Mouse (Mus musculus) forebrain, embryonic 11.5 days (tissue): ENCODE measurements at regions not wholly inside any gene's neighbourhood (a gene's known extent, or its start where the extent isn't known, plus 50 kb on each side); places are given as distances from the start of the nearest gene placed in this dataset.

ENCODE experiments used
- ATAC-seq: fragments of 200-750 bp; cut with Nextera tagmentation; replicated peaks from 2 replicates; pipeline ENCODE4 v1.8.0; 2017; ENCODE audit warnings: moderate TSS enrichment; ENCODE audit not compliant: low FRiP score
- DNase-seq: peaks from one replicate; pipeline ENCODE4 v3.0.0-alpha.2; 2017; ENCODE audit warnings: low spot score
- H3K27ac ChIP-seq: fragments of 300-500 bp; sonication (generic); 2 replicates; pipeline ENCODE4 v1.5.1; 2014; ENCODE audit warnings: low read depth, low read length
- H3K27me3 ChIP-seq: fragments of 300-500 bp; sonication (generic); 2 replicates; pipeline ENCODE4 v1.6.1; 2014; ENCODE audit warnings: mild to moderate bottlenecking, low read length, mixed read lengths; ENCODE audit not compliant: control insufficient read depth, insufficient read depth
- H3K36me3 ChIP-seq: fragments of 300-500 bp; sonication (generic); 2 replicates; pipeline ENCODE4 v1.6.1; 2014; ENCODE audit warnings: mild to moderate bottlenecking, low read length, moderate library complexity, mixed read lengths; ENCODE audit not compliant: control insufficient read depth, insufficient read depth
- H3K4me1 ChIP-seq: fragments of 300-500 bp; sonication (generic); replicated peaks from 2 replicates; pipeline ENCODE4 v1.6.1; 2014; ENCODE audit warnings: low read length, mixed read lengths; ENCODE audit not compliant: control insufficient read depth, insufficient read depth
- H3K4me2 ChIP-seq: fragments of 300-500 bp; sonication (generic); 2 replicates; pipeline ENCODE4 v1.6.1; 2014; ENCODE audit warnings: low read depth, mild to moderate bottlenecking, low read length, moderate library complexity, mixed read lengths; ENCODE audit not compliant: severe bottlenecking
- H3K4me3 ChIP-seq: fragments of 300-500 bp; sonication (generic); 2 replicates; pipeline ENCODE4 v1.5.1; 2014; ENCODE audit warnings: low read depth, low read length
- H3K9ac ChIP-seq: fragments of 300-500 bp; sonication (generic); 2 replicates; pipeline ENCODE4 v1.6.1; 2014; ENCODE audit warnings: low read length
- H3K9me3 ChIP-seq: fragments of 300-500 bp; sonication (generic); 2 replicates; pipeline ENCODE4 v1.6.1; 2016; ENCODE audit warnings: low read length, mixed read lengths; ENCODE audit not compliant: control insufficient read depth
- WGBS: fragments of 180-500 bp; shearing (Covaris S2); extraction: QIAGEN DNeasy Blood & Tissue Kit; methylation state at CpG from one replicate; pipeline ENCODE4 v1.1.7; 2014; 5-methylcytosine and 5-hydroxymethylcytosine counted together

GRCm38 (mm10) chr13:44282306-44282705 is 447.0 kb upstream of the Jarid2 start:
- Histone ChIP-seq H3K9me3 (no peaks in the 10 kb centered on the region), H3K36me3 (no peaks in the 10 kb centered on the region), H3K9ac (no peak overlapping the region), H3K4me3 (no peak overlapping the region), H3K27ac (no peak overlapping the region), H3K4me2 (no peak overlapping the region), H3K4me1 (no peaks in the 10 kb centered on the region), H3K27me3 (no peaks in the 10 kb centered on the region)
- 90% methylated on average over 9 of the region's 9 CpGs for WGBS
- no peak for DNase-seq
- no peak for ATAC-seq

GRCm38 (mm10) chr13:44282731-44283571 is 446.3 kb upstream of the Jarid2 start:
- Histone ChIP-seq H3K4me2 (no peak overlapping the region), H3K9ac (no peak overlapping the region), H3K27ac (no peak overlapping the region), H3K27me3 (no peaks in the 10 kb centered on the region), H3K9me3 (no peaks in the 10 kb centered on the region), H3K4me1 (no peaks in the 10 kb centered on the region), H3K4me3 (no peak overlapping the region), H3K36me3 (no peaks in the 10 kb centered on the region)
- 85% methylated on average over 16 of the region's 16 CpGs for WGBS
- DNase-seq: no peak
- ATAC-seq: no peak

- no peaks in the 10 kb centered on the region for H3K27me3 ChIP-seq
- DNase-seq (no peak), ATAC-seq (no peak)
- no peak overlapping the region for H3K27ac ChIP-seq
- 87% methylated on average over 1 of the region's 1 CpGs for WGBS
- H3K36me3 ChIP-seq: no peaks in the 10 kb centered on the region
- peaks cover 6% of the 10 kb centered on the region; the same call in 1 of the 2 replicates for H3K9me3 ChIP-seq
- no peak overlapping the region for H3K4me2 ChIP-seq
- no peak overlapping the region for H3K9ac ChIP-seq
- no peak overlapping the region for H3K4me3 ChIP-seq
- H3K4me1 ChIP-seq: no peaks in the 10 kb centered on the region
These were observed 443.4 kb upstream of the Jarid2 start for GRCm38 (mm10) chr13:44285881-44286280.

GRCm38 (mm10) chr13:44290199-44290598 is 439.1 kb upstream of the Jarid2 start:
- 97% methylated on average over 2 of the region's 2 CpGs for WGBS

DNA sequence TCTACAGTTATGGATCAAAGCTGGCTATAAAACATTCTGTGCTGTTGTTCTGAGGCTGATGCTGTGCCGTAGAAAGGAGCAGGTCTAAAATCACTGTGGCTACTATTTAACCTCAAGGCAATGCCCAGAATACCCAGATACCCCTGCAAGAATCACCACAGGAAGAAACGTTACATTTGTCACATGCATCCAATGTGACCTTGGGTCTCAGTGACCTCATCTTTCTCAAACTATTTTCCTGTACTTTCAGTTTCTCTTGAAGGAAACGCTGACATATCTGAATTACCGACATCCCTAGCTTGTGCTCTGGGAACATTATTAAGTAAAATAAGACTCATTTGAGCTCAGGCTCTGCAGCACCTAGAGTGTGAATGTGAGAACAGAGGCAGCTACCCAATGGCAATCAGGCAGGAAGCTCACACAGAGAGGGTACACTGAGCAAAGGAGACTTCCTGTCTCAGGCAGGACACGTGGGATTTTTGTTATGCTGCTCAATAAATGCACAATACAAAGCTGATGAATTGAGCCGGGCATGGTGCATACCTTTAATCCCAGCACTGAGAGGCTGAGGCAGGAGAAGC is 436.7 kb upstream of the Jarid2 start:
- 82% methylated on average over 6 of the region's 6 CpGs for whole genome bisulfite sequencing
- Histone ChIP-seq H3K27ac (no peak overlapping the region), H3K27me3 (no peaks in the 10 kb centered on the region), H3K4me3 (no peak overlapping the region), H3K36me3 (no peaks in the 10 kb centered on the region), H3K9me3 (peaks cover 6% of the 10 kb centered on the region; the same call in 1 of the 2 replicates), H3K9ac (no peak overlapping the region), H3K4me2 (no peak overlapping the region), H3K4me1 (no peaks in the 10 kb centered on the region)
- DNase-seq (no peak), ATAC-seq (no peak)

More at GRCm38 (mm10) chr13:44290199-44290598, 439.1 kb upstream of the Jarid2 start:
- H3K4me3 ChIP-seq: no peak overlapping the region
- no peak overlapping the region for H3K9ac ChIP-seq
- H3K27me3 ChIP-seq: no peaks in the 10 kb centered on the region
- H3K4me2 ChIP-seq: no peak overlapping the region
- H3K36me3 ChIP-seq: no peaks in the 10 kb centered on the region
- DNase-seq (no peak), ATAC-seq (no peak)
- H3K9me3 ChIP-seq: peaks cover 6% of the 10 kb centered on the region; the same call in 1 of the 2 replicates
- no peak overlapping the region for H3K27ac ChIP-seq
- no peaks in the 10 kb centered on the region for H3K4me1 ChIP-seq

GRCm38 (mm10) chr13:44293736-44294416 is 435.4 kb upstream of the Jarid2 start:
- ATAC-seq (no peak), DNase-seq (no peak)
- Histone ChIP-seq H3K27me3 (no peaks in the 10 kb centered on the region), H3K4me3 (no peak overlapping the region), H3K4me2 (no peak overlapping the region), H3K9ac (no peak overlapping the region), H3K36me3 (no peaks in the 10 kb centered on the region), H3K4me1 (no peaks in the 10 kb centered on the region), H3K27ac (no peak overlapping the region), H3K9me3 (peaks cover 6% of the 10 kb centered on the region; the same call in 1 of the 2 replicates)
- WGBS: 91% methylated on average over 15 of the region's 15 CpGs

DNA sequence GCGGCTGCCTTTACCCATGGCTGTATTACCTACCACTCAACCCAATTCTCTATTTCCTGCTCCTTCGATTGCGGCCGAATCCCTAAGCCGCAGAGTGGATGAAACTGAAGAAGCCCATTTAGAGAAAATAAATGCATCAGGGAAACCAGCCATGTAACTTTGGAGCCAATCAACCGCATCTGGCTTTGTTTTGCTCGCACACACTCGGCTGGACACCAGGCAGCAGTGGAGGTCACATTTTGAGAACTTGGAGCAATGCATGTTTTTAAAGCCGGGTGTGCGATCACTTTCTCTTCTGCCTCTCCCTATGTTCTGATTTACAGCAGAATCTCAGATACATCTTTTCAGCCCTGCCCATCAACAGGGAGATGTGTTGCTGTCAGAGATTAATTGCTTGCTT is 433.7 kb upstream of the Jarid2 start:
- no peak overlapping the region for H3K27ac ChIP-seq

DNA sequence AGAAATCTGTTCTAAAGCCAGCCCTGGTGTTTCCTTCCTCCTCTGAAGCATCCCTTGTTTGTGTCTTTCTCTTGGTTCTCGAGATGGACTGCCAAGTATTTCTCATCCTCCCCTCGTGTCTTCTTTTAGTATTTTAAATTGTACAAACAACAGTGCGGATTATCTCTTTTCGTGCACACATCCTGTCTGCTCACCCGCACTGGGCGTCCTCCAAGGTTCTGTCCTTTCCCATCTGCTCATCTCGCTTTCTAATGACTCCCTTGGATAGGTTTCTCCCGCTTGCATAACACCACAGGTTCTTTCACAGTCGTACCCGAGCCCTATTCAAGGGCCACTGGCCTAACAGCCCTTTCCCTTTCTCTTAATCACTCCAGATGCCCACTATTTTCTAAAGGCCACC is 428.7 kb upstream of the Jarid2 start:
- H3K4me3 ChIP-seq: no peak overlapping the region
- no peak for ATAC-seq
- no peaks in the 10 kb centered on the region for H3K36me3 ChIP-seq
- WGBS: 89% methylated on average over 10 of the region's 10 CpGs
- H3K4me2 ChIP-seq: no peak overlapping the region
- H3K27me3 ChIP-seq: no peaks in the 10 kb centered on the region
- DNase-seq: no peak
- H3K27ac ChIP-seq: no peak overlapping the region
- no peak overlapping the region for H3K9ac ChIP-seq
- H3K9me3 ChIP-seq: no peaks in the 10 kb centered on the region
- H3K4me1 ChIP-seq: no peaks in the 10 kb centered on the region

More for the DNA sequence above, 433.7 kb upstream of the Jarid2 start:
- Histone ChIP-seq H3K4me2 (no peak overlapping the region), H3K9ac (no peak overlapping the region), H3K4me3 (no peak overlapping the region), H3K36me3 (no peaks in the 10 kb centered on the region), H3K4me1 (no peaks in the 10 kb centered on the region), H3K9me3 (peaks cover 2% of the 10 kb centered on the region; the same call in 1 of the 2 replicates), H3K27me3 (no peaks in the 10 kb centered on the region)
- ATAC-seq (no peak), DNase-seq (no peak)
- 76% methylated on average over 10 of the region's 10 CpGs for WGBS
